Mouse (Mus musculus) mature B cell (primary cell): ENCODE results near the gene Fbl.
"Not testable (repeated sequence)": the region's sequence is repeated elsewhere in the genome, so short reads cannot be mapped to it uniquely, and the experiment has no call there.

ENCODE experiments used
- in situ Hi-C: fragments of 300-500 bp; cut with MboI; formaldehyde crosslinking; loops from 2 replicates; pipeline ENCODE4 v1.14.3; 2019

Gene Fbl

GRCm38 (mm10) chr7:28169489-28170422 lies at the start of gene Fbl:
TSS of gene Fbl (plus strand) at chr7:28169710.
- in situ Hi-C loops: no loop called here

GRCm38 (mm10) chr7:28129166-28129565 lies 40.3 kb upstream of the Fbl start, which contains the start of gene 9530053A07Rik:
TSS of gene 9530053A07Rik (plus strand) at chr7:28129466.
- in situ Hi-C loops: no loop called here

GRCm38 (mm10) chr7:28137613-28138012 lies 31.9 kb upstream of the Fbl start:
- in situ Hi-C loops: no loop called here

GRCm38 (mm10) chr7:28148263-28148662 lies 21.2 kb upstream of the Fbl start:
- in situ Hi-C loops: loop anchor here (10.0 kb wide), 1 partner anchor 57 kb away; no protein-coding TSS in a partner anchor

GRCm38 (mm10) chr7:28149841-28150240 lies 19.7 kb upstream of the Fbl start:
- in situ Hi-C loops: loop anchor here (10.0 kb wide), 1 partner anchor 55 kb away; no protein-coding TSS in a partner anchor

- in situ Hi-C loops: no loop called here
Observed at GRCm38 (mm10) chr7:28151584-28152221, 17.8 kb upstream of the Fbl start.

GRCm38 (mm10) chr7:28153595-28153994 lies 15.9 kb upstream of the Fbl start:
- in situ Hi-C loops: not testable (repeated sequence)

- in situ Hi-C loops: no loop called here
Observed at GRCm38 (mm10) chr7:28159292-28159691, 10.2 kb upstream of the Fbl start.

- in situ Hi-C loops: no loop called here
Observed at GRCm38 (mm10) chr7:28159893-28160292, 9.6 kb upstream of the Fbl start.

- in situ Hi-C loops: no loop called here
Observed at GRCm38 (mm10) chr7:28161163-28161749, 8.3 kb upstream of the Fbl start.

GRCm38 (mm10) chr7:28165406-28165805 lies 4.1 kb upstream of the Fbl start:
- in situ Hi-C loops: no loop called here

- in situ Hi-C loops: no loop called here
Observed at GRCm38 (mm10) chr7:28168320-28169115, 992 bp upstream of the Fbl start.

GRCm38 (mm10) chr7:28175358-28175757 lies 5.8 kb downstream of the Fbl start:
- in situ Hi-C loops: no loop called here

- in situ Hi-C loops: no loop called here
Observed at GRCm38 (mm10) chr7:28179228-28179627, 9.7 kb downstream of the Fbl start, which contains the start of gene Dyrk1b. TSS of gene Dyrk1b (plus strand) at chr7:28179469.

- in situ Hi-C loops: no loop called here
Observed at GRCm38 (mm10) chr7:28179741-28180377, 10.3 kb downstream of the Fbl start.

GRCm38 (mm10) chr7:28180890-28181289 lies 11.4 kb downstream of the Fbl start:
- in situ Hi-C loops: no loop called here

GRCm38 (mm10) chr7:28181376-28181775 lies 11.9 kb downstream of the Fbl start:
- in situ Hi-C loops: no loop called here

GRCm38 (mm10) chr7:28182320-28182719 lies 12.8 kb downstream of the Fbl start:
- in situ Hi-C loops: no loop called here

GRCm38 (mm10) chr7:28185884-28186283 lies 16.4 kb downstream of the Fbl start:
- in situ Hi-C loops: no loop called here

- in situ Hi-C loops: no loop called here
Observed at GRCm38 (mm10) chr7:28186631-28187030, 17.1 kb downstream of the Fbl start.

GRCm38 (mm10) chr7:28191489-28191888 lies 22.0 kb downstream of the Fbl start:
- in situ Hi-C loops: no loop called here
